Mouse (Mus musculus) inflammation-experienced regulatory T-cells, adult 16 weeks (primary cell): ENCODE measurements around the gene 4932438H23Rik. TPM values are rescaled to one million over a fixed set of nuclear protein-coding genes. Genes with fewer than 3 reads are reported as not detected.

Source experiments
- polyA plus RNA-seq: library from polyadenylated mRNA; unstranded; fragments of 100-300 nt; shearing (Covaris generic); gene quantifications from one replicate; pipeline ENCODE4 v1.2.1, GENCODE M21; 2017

The 4932438H23Rik gene
- 0.68 TPM for polyA plus RNA-seq

GRCm38 (mm10) chr16:91095022-91095421 lies at the start of gene 4932438H23Rik:
4932438H23Rik (minus strand) TSS chr16:91095122.

GRCm38 (mm10) chr16:91044270-91045182 lies 50.4 kb downstream of the 4932438H23Rik start, which contains the start of gene Paxbp1:
Paxbp1 (minus strand) TSS chr16:91044543.

DNA sequence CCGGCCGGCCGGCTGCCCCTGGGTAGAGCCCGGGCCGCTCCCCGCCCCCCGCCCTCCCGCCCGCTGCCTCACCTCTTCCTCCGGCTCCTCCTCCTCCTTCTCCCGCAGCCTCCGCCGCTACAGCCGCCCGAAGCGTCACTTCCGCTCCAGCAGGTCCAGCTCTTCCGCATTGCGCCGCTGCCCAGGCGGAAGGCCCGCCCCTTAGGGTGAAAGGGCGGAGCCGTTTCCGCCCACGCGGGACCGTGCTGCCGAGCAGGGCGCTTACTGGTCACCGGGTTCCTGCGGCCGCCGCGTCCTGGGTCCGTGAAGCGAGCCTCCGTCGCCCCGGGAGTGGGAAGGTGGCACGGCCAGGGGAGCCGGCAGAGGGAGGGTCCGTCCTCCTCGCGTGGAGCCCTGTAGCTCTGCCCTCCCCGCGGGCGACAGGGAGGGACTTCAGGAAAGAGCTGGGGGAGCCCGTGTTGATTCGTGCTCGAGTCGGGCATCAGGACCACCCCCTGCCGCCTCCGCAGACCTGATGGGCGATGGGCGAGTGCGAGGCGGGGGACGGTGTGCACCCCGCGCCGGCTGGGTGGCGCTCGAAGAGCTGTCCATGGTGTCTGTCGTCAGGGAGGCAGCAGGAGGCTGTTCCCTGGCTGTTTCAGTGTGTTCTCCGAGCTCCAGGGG lies 83.8 kb downstream of the 4932438H23Rik start, which contains the start of gene Synj1:
TSS of gene Synj1 (minus strand) at position 288 of the 663 bp plus-strand sequence.

Other genes starting within 250 kb of the 4932438H23Rik start
- 45.9 TPM for gene Cfap298, start 160.0 kb downstream of the 4932438H23Rik start, polyA plus RNA-seq
- gene Synj1, start 83.8 kb downstream of the 4932438H23Rik start, polyA plus RNA-seq = 66.2 TPM
- gene Paxbp1, start 50.6 kb downstream of the 4932438H23Rik start, polyA plus RNA-seq = 54.1 TPM
- gene Olig2, start 130.3 kb upstream of the 4932438H23Rik start, polyA plus RNA-seq = not detected
- gene Olig1, start 174.7 kb upstream of the 4932438H23Rik start, polyA plus RNA-seq = not detected